13 mouse cellular contexts compared by ENCODE assay signal in genomic region chr2:144410603-144411002, GRCm38 (mm10). TPM values are rescaled to one million over a fixed set of nuclear protein-coding genes. Genes with fewer than 3 reads are reported as not detected.
DNase-seq lines count a peak whose midpoint lies in the region; ATAC-seq and TF ChIP-seq lines count a peak whose summit lies in the region.
"Had no signal": no experiment of that assay in that cellular context is flagged by ENCODE, and none has a peak within 500 bp of the region (broad histone marks: within the 10 kb centered on the region; RNA-seq: fewer than 3 reads in every experiment).

No protein-coding gene starts in this region.

- no peaks in the 10 kb centered on the region for H3K27me3 ChIP-seq in liver, embryonic 11.5 days (replicated peaks; ENCODE audit: control insufficient read depth, insufficient read depth, low read length)
- H3K27me3 ChIP-seq: embryonic facial prominence, embryonic 13.5 days; midbrain, embryonic 15.5 days had no signal

- no peak overlapping the region for H3K27ac ChIP-seq in ES-E14 (ENCODE audit: insufficient read depth, low read depth, low read length, poor library complexity, severe bottlenecking)
- H3K27ac ChIP-seq in liver, embryonic 11.5 days (ENCODE audit: low read depth, low read length), result no peak overlapping the region
- H3K27ac ChIP-seq: embryonic facial prominence, embryonic 13.5 days; limb, embryonic 10.5 days; midbrain, embryonic 15.5 days had no signal

- no peak overlapping the region for H3K4me2 ChIP-seq in liver, embryonic 11.5 days
- H3K4me2 ChIP-seq: embryonic facial prominence, embryonic 13.5 days; midbrain, embryonic 15.5 days had no signal

- no peak overlapping the region for H3K9ac ChIP-seq in ES-E14 (ENCODE audit: insufficient read depth, low read depth, low read length, poor library complexity, severe bottlenecking)
- H3K9ac ChIP-seq in liver, embryonic 11.5 days (ENCODE audit: low read depth, low read length), result no peak overlapping the region
- H3K9ac ChIP-seq: embryonic facial prominence, embryonic 13.5 days; midbrain, embryonic 15.5 days had no signal

- ATAC-seq in erythroblast, adult 5-6 weeks (replicated peaks; ENCODE audit: low FRiP score, poor library complexity, severe bottlenecking), result 0 out of 2 replicates have a peak, but pooled peaks have one; percentile 25
- ATAC-seq in liver, embryonic 11.5 days (replicated peaks; ENCODE audit: low FRiP score), result no peak
- ATAC-seq: midbrain, embryonic 15.5 days had no signal

- peak; percentile 17 for DNase-seq in gastrocnemius, adult 18-20 months (ENCODE audit: low spot score)
- DNase-seq in gastrocnemius, postnatal 4 days (ENCODE audit: low spot score in 2 of 2), result no peak
- DNase-seq in ES-E14 (ENCODE audit: low read depth, low spot score), result no peak
- peak; percentile 43 to 48 for DNase-seq in left cerebral cortex, postnatal 14 days (ENCODE audit: low spot score in 2 of 2)
- DNase-seq in liver, embryonic 11.5 days (ENCODE audit: low spot score), result no peak
- DNase-seq in retina, embryonic 14.5 days (ENCODE audit: low spot score), result no peak
- DNase-seq: heart, postnatal 36 days; kidney, adult 11 months; lung, adult 18-20 months had no signal

- H3K4me3 ChIP-seq in ES-E14 (ENCODE audit: insufficient read depth in 1 of 2, low read depth in 1 of 2, low read length in 2 of 2, poor library complexity in 1 of 2, severe bottlenecking in 1 of 2), result no peak overlapping the region
- no peak overlapping the region for H3K4me3 ChIP-seq in liver, embryonic 11.5 days (ENCODE audit: low read depth, low read length)
- H3K4me3 ChIP-seq: embryonic facial prominence, embryonic 13.5 days; limb, embryonic 10.5 days; midbrain, embryonic 15.5 days had no signal

- H3K36me3 ChIP-seq in ES-E14 (ENCODE audit: control insufficient read depth, insufficient read depth, low read length, poor library complexity, severe bottlenecking), result peaks cover 24% of the 10 kb centered on the region
- peaks cover 25% of the 10 kb centered on the region for H3K36me3 ChIP-seq in liver, embryonic 11.5 days (ENCODE audit: control insufficient read depth, insufficient read depth, low read length)

- WGBS in liver, embryonic 11.5 days, result 89% methylated on average over 3 of the region's 3 CpGs

- 0 out of 4 replicates have a peak, but pooled peaks cover 2% of the 10 kb centered on the region in 2 experiments for H3K4me1 ChIP-seq in ES-E14 (ENCODE audit: control insufficient read depth in 2 of 2, insufficient read depth in 2 of 2, low read length in 2 of 2, poor library complexity in 1 of 2)
- no peaks in the 10 kb centered on the region for H3K4me1 ChIP-seq in liver, embryonic 11.5 days (replicated peaks; ENCODE audit: control insufficient read depth, insufficient read depth, low read length)
- H3K4me1 ChIP-seq: embryonic facial prominence, embryonic 13.5 days; limb, embryonic 10.5 days; midbrain, embryonic 15.5 days had no signal

- H3K9me3 ChIP-seq in ES-E14 (ENCODE audit: control insufficient read depth, insufficient read depth, low read depth, low read length), result no peaks in the 10 kb centered on the region
- no peaks in the 10 kb centered on the region for H3K9me3 ChIP-seq in liver, embryonic 11.5 days (ENCODE audit: control insufficient read depth, low read length)
- H3K9me3 ChIP-seq: embryonic facial prominence, embryonic 13.5 days; limb, embryonic 10.5 days; midbrain, embryonic 15.5 days had no signal

- intact Hi-C loops in left cerebral cortex, postnatal 14 days (cut with DNase I), result no loop called here

- in situ Hi-C loops in ES-E14 (cut with MboI; ENCODE audit: low sequenced_read_pairs in 2 of 2, unreplicated experiment in 2 of 2), result no loop called here

TF ChIP-seq in ES-E14, 5 proteins besides CTCF, POLR2A, EP300 and RAD21:
- TF ChIP-seq HCFC1 (IDR thresholded peaks at IDR 0.05; ENCODE audit: borderline replicate concordance, insufficient read depth, low read length) (no peak), CHD2 (IDR thresholded peaks at IDR 0.05; ENCODE audit: low read depth, low read length) (no peak), ZNF384 (IDR thresholded peaks at IDR 0.05; ENCODE audit: low read depth, low read length) (peak; percentile 52)

RNA-seq across cellular contexts. Expression of gene Pet117, which starts 41.8 kb away (rescaled TPM):
- total RNA-seq in gastrocnemius, adult 18-20 months (2021), result 1 to 10 TPM; 7.0 to 8.3 TPM
- 10 to 100 TPM in 1 of 2 experiments, 1 to 10 TPM in 1; 8.0 to 11.7 TPM for total RNA-seq in gastrocnemius, postnatal 4 days (2021)
- not detected in 2 replicates for total RNA-seq in ES-E14 (2012; rRNA removed)
- total RNA-seq in erythroblast, adult 5-6 weeks (2015; ENCODE audit: low replicate concordance), result not detected in 2 replicates
- total RNA-seq in erythroblast, adult 5-6 weeks (2017; ENCODE audit: low replicate concordance), result 5.4 TPM in 1 of 2 replicates, not detected in the other
- total RNA-seq in left cerebral cortex, postnatal 14 days (2021), result 1 to 10 TPM; 4.7 to 9.4 TPM
- 0.40 and 0.80 TPM in 2 replicates for polyA plus RNA-seq in liver, embryonic 11.5 days (2014; fragmentation: Nextera tagmentation; extraction: Ambion mirVana)

RNA-seq across cellular contexts. Expression of gene Kat14, which starts 41.8 kb away (rescaled TPM):
- total RNA-seq in gastrocnemius, adult 18-20 months (2021), result 10 to 100 TPM; 16.6 to 22.7 TPM
- total RNA-seq in gastrocnemius, postnatal 4 days (2021), result 10 to 100 TPM; 33.1 to 37.6 TPM
- 37.7 and 43.9 TPM in 2 replicates for total RNA-seq in ES-E14 (2012; rRNA removed)
- 7.1 and 8.6 TPM in 2 replicates for total RNA-seq in erythroblast, adult 5-6 weeks (2015; ENCODE audit: low replicate concordance)
- total RNA-seq in erythroblast, adult 5-6 weeks (2017; ENCODE audit: low replicate concordance), result 9.5 and 13.5 TPM in 2 replicates
- total RNA-seq in left cerebral cortex, postnatal 14 days (2021), result 10 to 100 TPM; 32.0 to 33.7 TPM
- 33.5 and 34.8 TPM in 2 replicates for polyA plus RNA-seq in liver, embryonic 11.5 days (2014; fragmentation: Nextera tagmentation; extraction: Ambion mirVana)

Comparison
In these comparisons a context has a peak if more than half of its experiments do, and no peak if none do; other contexts are left out.
1. DNase-seq: peak in gastrocnemius, adult 18-20 months (single experiment) and left cerebral cortex, postnatal 14 days (2 of 2); none in gastrocnemius, postnatal 4 days (0 of 2), ES-E14 (single experiment), liver, embryonic 11.5 days (single experiment) and retina, embryonic 14.5 days (single experiment).